Mouse (Mus musculus) cerebellum, adult 2 months (tissue): Measurements from ENCODE around the gene Iars.

Source experiments
- CTCF ChIP-seq: fragments of 200-500 bp; IDR thresholded peaks from 2 replicates; pipeline ENCODE4 v1.5.1; 2011; ENCODE audit warnings: low read depth, mild to moderate bottlenecking, control low read depth, low read length, moderate library complexity, borderline replicate concordance; ENCODE audit not compliant: insufficient read depth
- POLR2A ChIP-seq: fragments of 200-500 bp; IDR thresholded peaks from 2 replicates; pipeline ENCODE4 v1.6.1; 2011; ENCODE audit warnings: low read length, control low read depth, borderline replicate concordance; ENCODE audit not compliant: insufficient read depth

DNA sequence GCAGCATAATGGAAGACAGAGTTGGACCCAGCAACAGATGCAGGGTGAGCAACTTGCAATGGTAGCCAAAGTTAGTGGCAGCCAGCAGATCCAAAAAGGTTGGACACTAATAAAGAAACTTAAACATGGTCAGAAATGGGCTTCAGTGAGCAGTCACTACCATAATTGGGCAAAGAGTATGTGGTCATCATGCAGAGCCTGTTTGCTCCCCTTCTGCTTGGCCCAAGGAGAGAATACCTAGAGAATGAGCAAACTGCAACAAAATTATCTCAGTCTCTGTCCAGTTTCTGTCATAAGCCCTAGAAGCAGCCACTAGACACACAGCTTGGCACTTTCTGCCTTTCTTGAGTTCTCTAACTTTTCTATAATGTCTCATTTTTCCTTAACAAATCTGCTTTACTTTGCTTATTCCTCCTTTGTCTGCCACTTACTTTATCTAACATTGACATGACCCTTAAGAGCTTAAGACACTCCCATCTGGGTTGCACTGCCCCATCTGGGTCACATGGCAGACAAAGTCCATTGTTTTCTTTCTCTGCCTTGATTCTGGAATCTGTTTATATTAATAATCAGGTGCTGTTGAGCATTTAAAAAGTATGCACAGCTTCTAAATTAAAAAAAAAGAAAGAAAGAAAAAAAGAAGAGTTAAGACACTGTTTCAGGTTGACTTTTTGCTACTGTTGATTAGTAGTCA is 38.1 kb upstream of the Iars start:
- TF ChIP-seq CTCF = no peak
- no peak for TF ChIP-seq POLR2A
